Mouse (Mus musculus) megakaryocyte, embryonic 14.5 days (primary cell): ENCODE results near the gene Asb10.

Source experiments
- FLI1 ChIP-seq: IDR thresholded peaks from 2 replicates; pipeline ENCODE4 v1.6.1; 2012; ENCODE audit warnings: low read length, inconsistent platforms, mixed read lengths
- GATA1 ChIP-seq: IDR thresholded peaks from 3 replicates; pipeline ENCODE4 v1.6.1; 2012; ENCODE audit warnings: mixed read lengths, low read length, inconsistent platforms, borderline replicate concordance

DNA sequence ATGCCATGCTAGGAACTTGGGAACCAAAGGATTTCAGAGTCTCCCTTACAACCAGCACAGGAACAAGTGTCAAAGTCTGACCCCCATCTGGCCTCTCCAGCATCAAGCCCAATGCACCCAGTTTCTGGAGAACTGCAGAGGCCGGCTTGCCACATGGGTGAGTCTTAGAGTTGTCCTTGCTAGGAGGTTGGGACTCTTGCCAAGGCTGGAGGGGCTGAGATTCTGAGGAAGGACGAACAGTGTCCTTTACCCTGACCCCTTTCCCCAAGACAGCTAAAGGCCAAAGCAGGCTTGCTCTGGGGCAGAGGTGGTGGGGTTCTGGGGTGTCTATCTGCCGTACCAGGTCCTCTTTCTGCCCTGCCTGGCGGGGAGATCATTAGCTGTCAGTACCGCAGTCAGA, 4.3 kb downstream of the Asb10 start:
- no peak for TF ChIP-seq GATA1
- no peak for TF ChIP-seq FLI1
